Mouse (Mus musculus) lung, embryonic 15.5 days (tissue): ENCODE measurements around the gene Prkag2. TPM values are rescaled to one million over a fixed set of nuclear protein-coding genes. Genes with fewer than 3 reads are reported as not detected.
"Not testable (repeated sequence)": the region's sequence is repeated elsewhere in the genome, so short reads cannot be mapped to it uniquely, and the experiment has no call there.

Source experiments
- ATAC-seq: fragments of 200-750 bp; cut with Nextera tagmentation; 2 replicates; pipeline ENCODE4 v1.8.0; 2017; ENCODE audit warnings: moderate number of reproducible peaks, borderline replicate concordance; ENCODE audit not compliant: low FRiP score, low TSS enrichment; ENCODE audit errors: extremely low read depth
- H3K27ac ChIP-seq: fragments of 300-500 bp; sonication (generic); 2 replicates; pipeline ENCODE4 v1.5.1; 2015; ENCODE audit warnings: moderate library complexity, mild to moderate bottlenecking, inconsistent platforms
- H3K27me3 ChIP-seq: fragments of 300-500 bp; sonication (generic); 2 replicates; pipeline ENCODE4 v1.6.1; 2015; ENCODE audit warnings: inconsistent platforms
- H3K36me3 ChIP-seq: fragments of 300-500 bp; sonication (generic); 2 replicates; pipeline ENCODE4 v1.6.1; 2015; ENCODE audit warnings: inconsistent platforms
- H3K4me1 ChIP-seq: fragments of 300-500 bp; sonication (generic); 2 replicates; pipeline ENCODE4 v1.6.1; 2015; ENCODE audit warnings: inconsistent platforms
- H3K4me2 ChIP-seq: fragments of 300-500 bp; sonication (generic); 2 replicates; pipeline ENCODE4 v1.6.1; 2015; ENCODE audit warnings: inconsistent platforms, mild to moderate bottlenecking, moderate library complexity
- H3K4me3 ChIP-seq: fragments of 300-500 bp; sonication (generic); 2 replicates; pipeline ENCODE4 v1.5.1; 2015; ENCODE audit warnings: mild to moderate bottlenecking, inconsistent platforms
- H3K9ac ChIP-seq: fragments of 300-500 bp; sonication (generic); 2 replicates; pipeline ENCODE4 v1.6.1; 2015; ENCODE audit warnings: inconsistent platforms
- H3K9me3 ChIP-seq: fragments of 300-500 bp; sonication (generic); 2 replicates; pipeline ENCODE4 v1.6.1; 2016; ENCODE audit warnings: inconsistent platforms
- WGBS: fragments of 180-500 bp; shearing (Covaris S2); methylation state at CpG from one replicate; pipeline ENCODE4 v1.1.7; 2015; 5-methylcytosine and 5-hydroxymethylcytosine counted together
- polyA plus RNA-seq: library from polyadenylated mRNA; unstranded; fragments of >200 nt; fragmentation: Nextera tagmentation; extraction: Ambion mirVana; gene quantifications from 2 replicates; pipeline ENCODE4 v1.2.1, GENCODE M21; 2015

Prkag2 gene
- polyA plus RNA-seq, 1 experiment from 2014 or later, result 30.2 TPM

DNA sequence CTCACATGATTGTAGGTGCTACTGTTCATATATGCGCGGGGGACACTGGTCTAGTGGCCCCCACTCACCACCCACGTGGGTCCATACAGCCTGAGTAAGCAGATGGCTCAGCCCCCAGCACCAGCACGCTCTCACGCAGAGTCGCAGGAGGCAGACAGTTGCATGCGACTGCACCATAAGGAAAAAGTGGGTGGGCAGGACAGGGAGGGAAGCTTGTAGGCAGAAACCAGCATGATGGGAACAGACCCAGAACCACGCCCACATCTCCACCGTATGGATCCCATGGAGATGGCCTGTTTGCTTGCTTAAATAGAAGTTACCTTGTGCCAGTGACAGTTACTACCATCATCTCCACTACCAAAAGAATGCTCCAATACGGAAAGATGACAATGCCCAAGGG lies 15.3 kb downstream of the Prkag2 start:
- Histone ChIP-seq H3K4me1 (peaks cover 13% of the 10 kb centered on the region; the same call in 1 of the 2 replicates), H3K9me3 (no peaks in the 10 kb centered on the region), H3K4me2 (no peak overlapping the region), H3K27me3 (no peaks in the 10 kb centered on the region), H3K4me3 (no peak overlapping the region), H3K27ac (no peak overlapping the region), H3K36me3 (no peaks in the 10 kb centered on the region), H3K9ac (no peak overlapping the region)
- ATAC-seq, result no peak
- WGBS, result 89% methylated on average over 10 of the region's 10 CpGs

DNA sequence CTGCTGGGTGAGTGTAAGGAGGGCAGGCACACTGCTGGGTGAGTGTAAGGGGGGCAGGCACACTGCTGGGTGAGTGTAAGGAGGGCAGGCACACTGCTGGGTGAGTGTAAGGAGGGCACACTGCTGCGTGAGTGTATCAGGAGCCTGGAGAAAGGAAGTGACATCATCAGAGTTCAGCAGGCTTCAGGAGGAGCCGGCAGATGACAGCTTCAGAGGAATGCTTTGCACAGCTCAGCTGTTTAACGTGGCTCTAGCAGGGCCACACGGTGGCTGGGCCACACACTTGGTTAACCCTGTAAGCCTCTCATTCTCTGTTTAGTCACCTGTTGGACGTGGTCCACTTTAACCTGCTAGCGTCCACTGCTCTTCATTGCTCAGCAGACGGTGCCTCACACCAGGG lies 16.6 kb downstream of the Prkag2 start:
- Histone ChIP-seq H3K27ac (no peak overlapping the region), H3K27me3 (no peaks in the 10 kb centered on the region), H3K9me3 (no peaks in the 10 kb centered on the region), H3K4me2 (no peak overlapping the region), H3K36me3 (no peaks in the 10 kb centered on the region), H3K4me3 (no peak overlapping the region), H3K9ac (no peak overlapping the region), H3K4me1 (peaks cover 10% of the 10 kb centered on the region; the same call in 1 of the 2 replicates)
- 31% methylated on average over 7 of the region's 7 CpGs for WGBS
- no peak for ATAC-seq

DNA sequence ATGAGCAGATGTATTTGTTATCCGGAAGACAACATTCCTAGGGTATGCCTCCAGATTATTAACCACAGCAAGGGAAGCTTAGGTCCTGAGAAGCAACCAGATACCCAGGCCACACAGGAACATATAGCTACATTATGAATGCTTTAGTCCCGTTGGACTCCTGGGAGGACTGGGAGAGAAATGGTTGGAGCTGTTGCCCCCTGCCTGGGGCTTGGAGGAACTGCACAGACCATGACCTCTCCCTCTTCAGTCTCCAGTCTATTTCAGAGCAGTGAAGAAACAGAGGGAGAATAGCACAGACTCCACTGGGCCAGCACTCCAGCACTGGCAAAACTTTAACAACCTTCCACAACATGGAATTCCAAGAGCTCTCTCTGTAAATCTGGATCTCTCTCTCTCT lies 17.9 kb downstream of the Prkag2 start:
- ATAC-seq, result no peak; the same call in 1 of the 2 replicates
- 38% methylated on average over 2 of the region's 2 CpGs for WGBS
- H3K4me2 ChIP-seq, result no peak overlapping the region
- no peak overlapping the region for H3K27ac ChIP-seq
- H3K9ac ChIP-seq, result no peak overlapping the region
- peaks cover 10% of the 10 kb centered on the region; the same call in 1 of the 2 replicates for H3K4me1 ChIP-seq
- no peak overlapping the region for H3K4me3 ChIP-seq
- no peaks in the 10 kb centered on the region for H3K36me3 ChIP-seq
- no peaks in the 10 kb centered on the region for H3K27me3 ChIP-seq
- no peaks in the 10 kb centered on the region for H3K9me3 ChIP-seq

DNA sequence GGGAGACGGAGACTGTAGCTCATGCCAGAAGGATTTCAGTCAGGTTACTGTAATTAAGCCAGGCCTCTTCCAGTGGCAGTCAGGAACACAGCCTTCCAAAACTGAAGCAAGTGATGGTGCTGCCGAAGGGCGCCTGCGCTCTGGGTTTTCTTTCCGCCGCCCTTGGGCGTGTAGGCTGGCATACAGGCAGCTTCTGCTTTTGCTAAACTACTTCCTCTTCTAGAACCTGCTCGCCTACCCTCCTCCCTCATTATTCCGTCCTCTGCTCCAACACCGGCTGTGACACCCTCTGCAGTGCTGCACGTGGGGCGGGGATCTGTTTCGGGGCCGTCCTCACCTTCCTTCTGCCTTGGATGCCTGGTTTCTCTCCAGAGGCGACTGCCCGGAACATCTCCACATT lies 18.9 kb downstream of the Prkag2 start:
- H3K27ac ChIP-seq, result no peak overlapping the region
- H3K4me1 ChIP-seq, result peaks cover 7% of the 10 kb centered on the region; the same call in 1 of the 2 replicates
- 66% methylated on average over 16 of the region's 16 CpGs for WGBS
- no peaks in the 10 kb centered on the region for H3K36me3 ChIP-seq
- no peaks in the 10 kb centered on the region for H3K9me3 ChIP-seq
- H3K27me3 ChIP-seq, result no peaks in the 10 kb centered on the region
- no peak overlapping the region for H3K9ac ChIP-seq
- H3K4me3 ChIP-seq, result no peak overlapping the region
- no peak for ATAC-seq
- H3K4me2 ChIP-seq, result no peak overlapping the region

DNA sequence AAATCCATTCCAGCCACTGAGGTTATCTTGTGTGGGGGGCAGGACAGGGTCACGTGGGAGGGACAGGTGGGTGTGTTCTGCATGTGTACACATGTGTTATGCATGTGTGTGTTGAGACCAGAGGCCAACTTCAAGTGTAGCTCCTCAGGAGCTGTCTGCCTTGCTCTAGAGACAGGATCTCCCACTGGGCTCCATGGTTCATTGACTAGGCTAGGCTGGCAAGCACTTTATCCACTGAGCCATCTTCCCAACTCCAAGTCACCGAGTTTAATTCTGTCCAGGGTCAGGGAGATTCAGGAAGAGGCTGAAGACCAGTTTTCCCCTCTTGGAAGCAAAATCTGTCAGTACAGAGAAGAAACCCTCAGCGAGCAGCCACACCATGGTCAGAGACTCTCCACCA lies 19.4 kb downstream of the Prkag2 start:
- Histone ChIP-seq H3K4me1 (peaks cover 2% of the 10 kb centered on the region; the same call in 1 of the 2 replicates), H3K9ac (no peak overlapping the region), H3K36me3 (no peaks in the 10 kb centered on the region), H3K4me3 (no peak overlapping the region), H3K27ac (no peak overlapping the region), H3K4me2 (no peak overlapping the region), H3K9me3 (no peaks in the 10 kb centered on the region), H3K27me3 (no peaks in the 10 kb centered on the region)
- 64% methylated on average over 3 of the region's 3 CpGs for WGBS
- no peak for ATAC-seq

DNA sequence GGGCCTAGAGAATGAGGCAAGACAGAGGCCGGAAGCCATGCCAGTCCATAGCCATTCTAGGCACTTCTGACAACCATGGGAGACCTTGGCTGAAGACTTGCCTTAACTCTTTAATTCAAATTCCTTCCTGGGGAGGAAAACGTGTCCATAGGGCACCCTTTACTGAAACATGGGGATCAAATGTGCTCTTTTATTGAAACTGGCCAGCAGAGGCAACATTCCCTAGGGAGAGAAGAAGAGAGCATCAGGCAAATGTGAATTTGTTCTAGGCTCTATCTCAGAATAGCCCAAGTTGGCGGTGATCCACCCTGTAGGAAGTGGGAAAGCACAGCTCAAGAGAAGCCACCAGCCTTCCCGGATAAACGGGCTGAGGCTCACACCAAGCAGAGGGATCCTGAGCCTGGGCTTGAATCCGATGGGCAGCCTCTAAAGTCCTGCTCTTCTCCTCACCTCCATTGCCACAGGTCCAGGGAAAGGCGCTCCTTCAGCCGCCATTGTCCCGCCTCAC lies 19.9 kb downstream of the Prkag2 start:
- Histone ChIP-seq H3K9me3 (no peaks in the 10 kb centered on the region), H3K27ac (no peak overlapping the region), H3K27me3 (no peaks in the 10 kb centered on the region), H3K36me3 (no peaks in the 10 kb centered on the region), H3K4me3 (no peak overlapping the region), H3K9ac (no peak overlapping the region), H3K4me2 (no peak overlapping the region), H3K4me1 (no peaks in the 10 kb centered on the region)
- no peak for ATAC-seq
- WGBS, result 86% methylated on average over 9 of the region's 9 CpGs

DNA sequence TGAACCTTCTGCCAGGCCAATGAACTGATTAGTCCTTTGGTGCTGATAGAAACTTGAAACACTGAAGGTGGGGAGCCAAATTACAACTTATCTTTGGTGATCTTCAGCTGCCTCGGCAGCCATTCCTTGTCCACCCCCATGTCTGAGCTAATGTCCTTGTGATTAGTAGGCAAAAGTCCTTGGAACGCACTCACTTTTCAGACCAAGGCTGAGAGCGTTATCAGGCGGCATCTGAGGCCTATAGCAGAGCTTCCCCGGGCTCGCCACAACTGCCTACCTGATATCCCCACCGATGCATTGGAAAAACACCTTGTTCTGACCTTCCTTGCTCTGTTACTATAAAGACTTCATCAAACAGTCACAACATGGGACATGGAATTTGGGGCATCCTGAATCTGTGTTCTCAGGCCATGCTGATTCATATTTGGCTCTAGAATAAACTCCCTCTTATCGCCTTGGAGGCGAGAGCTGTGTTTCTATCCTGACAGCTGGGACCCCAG lies 20.6 kb downstream of the Prkag2 start:
- ATAC-seq, result no peak
- no peaks in the 10 kb centered on the region for H3K4me1 ChIP-seq
- no peak overlapping the region for H3K4me2 ChIP-seq
- H3K9ac ChIP-seq, result no peak overlapping the region
- H3K4me3 ChIP-seq, result no peak overlapping the region
- H3K36me3 ChIP-seq, result no peaks in the 10 kb centered on the region
- H3K27me3 ChIP-seq, result no peaks in the 10 kb centered on the region
- no peak overlapping the region for H3K27ac ChIP-seq
- WGBS, result 83% methylated on average over 9 of the region's 9 CpGs
- H3K9me3 ChIP-seq, result no peaks in the 10 kb centered on the region

DNA sequence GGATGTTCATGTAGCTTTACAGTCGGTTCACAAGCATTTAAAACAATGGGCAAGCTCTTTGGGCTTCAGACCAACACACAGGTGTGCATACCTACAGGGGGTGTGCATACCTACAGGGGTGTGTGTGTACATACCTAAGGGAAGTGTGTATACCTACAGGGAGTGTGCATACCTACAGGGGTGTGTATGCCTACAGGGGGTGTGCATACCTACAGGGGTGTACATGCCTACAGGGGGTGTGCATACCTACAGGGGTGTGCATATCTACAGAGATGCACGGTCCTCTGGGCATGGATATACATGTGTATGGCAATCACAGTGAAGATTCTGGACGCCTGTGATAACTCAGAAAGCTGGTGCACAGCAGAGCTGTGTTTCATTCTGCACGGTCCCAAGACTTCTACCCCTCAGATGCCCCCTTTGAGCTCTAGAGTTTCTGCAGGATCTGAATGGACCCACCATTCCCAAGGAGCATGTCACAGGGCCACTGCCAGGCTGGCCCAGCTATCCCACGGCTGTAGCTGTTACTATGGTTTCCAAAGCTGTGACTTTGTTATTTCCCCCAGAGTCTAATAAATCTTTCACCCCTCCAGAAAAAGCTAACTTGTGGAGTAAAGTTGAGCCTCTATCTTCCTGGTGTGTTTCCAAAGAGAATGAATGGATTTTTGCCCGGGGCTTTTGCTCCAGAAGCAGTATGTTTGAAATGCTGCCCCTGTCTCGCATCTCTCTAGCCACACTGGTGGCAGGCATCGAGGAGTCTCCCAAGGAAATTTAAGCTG lies 22.4 kb downstream of the Prkag2 start:
- H3K4me3 ChIP-seq, result no peak overlapping the region
- 64% methylated on average over 8 of the region's 8 CpGs for WGBS
- no peak overlapping the region for H3K27ac ChIP-seq
- no peak for ATAC-seq
- no peak overlapping the region for H3K9ac ChIP-seq
- H3K36me3 ChIP-seq, result no peaks in the 10 kb centered on the region
- no peaks in the 10 kb centered on the region for H3K27me3 ChIP-seq
- H3K4me1 ChIP-seq, result no peaks in the 10 kb centered on the region
- H3K9me3 ChIP-seq, result no peaks in the 10 kb centered on the region
- H3K4me2 ChIP-seq, result no peak overlapping the region

DNA sequence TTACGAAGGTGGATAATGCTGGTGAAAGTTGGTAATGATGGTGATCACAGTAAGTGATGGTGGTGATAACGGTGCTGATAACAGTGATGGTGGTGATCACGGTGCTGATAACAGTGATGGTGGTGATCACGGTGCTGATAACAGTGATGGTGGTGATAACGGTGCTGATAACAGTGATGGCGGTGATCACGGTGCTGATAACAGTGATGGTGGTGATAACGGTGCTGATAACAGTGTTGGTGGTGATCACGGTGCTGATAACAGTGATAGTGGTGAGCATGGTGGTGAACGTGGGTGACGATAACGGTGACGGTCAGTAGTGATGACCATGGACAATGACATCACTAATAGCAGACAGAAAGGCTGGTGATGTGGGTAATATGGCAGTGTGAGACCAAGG lies 23.2 kb downstream of the Prkag2 start:
- not testable (repeated sequence) for H3K27me3 ChIP-seq, H3K36me3 ChIP-seq, H3K4me3 ChIP-seq, ATAC-seq, H3K9ac ChIP-seq, H3K4me2 ChIP-seq, H3K4me1 ChIP-seq, H3K9me3 ChIP-seq, H3K27ac ChIP-seq
- WGBS, result 86% methylated on average over 13 of the region's 13 CpGs

DNA sequence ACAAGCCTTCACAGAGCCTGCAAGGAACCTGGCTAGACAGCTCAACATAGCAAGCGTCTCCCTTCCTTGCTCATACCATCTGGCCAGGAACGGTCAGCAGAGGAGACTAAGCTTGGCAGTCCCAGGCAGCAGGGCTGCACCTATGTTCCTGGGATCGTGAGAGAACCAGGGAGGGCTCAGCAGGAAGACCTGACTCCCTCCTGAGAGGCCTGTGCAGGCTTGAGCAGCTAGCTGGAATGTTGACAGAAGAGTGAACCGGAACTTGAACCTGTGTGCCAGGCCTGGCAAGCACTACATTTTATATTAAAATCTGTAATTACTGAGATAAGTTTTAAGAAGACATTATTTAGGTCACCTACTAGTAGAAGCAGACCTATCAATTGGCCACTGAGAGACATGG lies 24.8 kb downstream of the Prkag2 start:
- H3K9me3 ChIP-seq, result no peaks in the 10 kb centered on the region
- H3K4me3 ChIP-seq, result no peak overlapping the region
- H3K9ac ChIP-seq, result no peak overlapping the region
- H3K4me2 ChIP-seq, result no peak overlapping the region
- H3K27me3 ChIP-seq, result no peaks in the 10 kb centered on the region
- ATAC-seq, result no peak
- no peak overlapping the region for H3K27ac ChIP-seq
- no peaks in the 10 kb centered on the region for H3K36me3 ChIP-seq
- WGBS, result 70% methylated on average over 4 of the region's 4 CpGs
- H3K4me1 ChIP-seq, result no peaks in the 10 kb centered on the region

DNA sequence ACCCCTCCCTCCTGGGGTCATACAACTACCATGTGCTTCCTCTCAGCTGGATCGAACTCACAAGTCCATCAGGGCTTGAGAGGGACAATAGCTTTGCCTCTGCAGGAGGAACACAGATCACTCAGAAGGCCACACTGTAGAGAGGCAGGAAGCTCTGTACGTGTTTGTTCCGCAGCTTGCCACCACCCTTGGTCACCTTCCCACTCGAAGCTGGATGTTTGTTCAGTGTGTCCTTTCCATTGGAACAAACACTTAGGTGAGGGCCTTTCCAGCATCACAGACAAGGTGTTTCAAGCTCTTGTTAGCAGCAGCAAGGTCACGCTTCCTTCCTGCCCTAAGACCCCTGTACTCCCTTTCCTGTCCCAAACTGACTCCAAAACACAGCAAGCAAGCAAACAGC lies 30.6 kb downstream of the Prkag2 start:
- 41% methylated on average over 5 of the region's 5 CpGs for WGBS
- H3K9ac ChIP-seq, result no peak overlapping the region
- no peaks in the 10 kb centered on the region for H3K36me3 ChIP-seq
- no peak for ATAC-seq
- no peak overlapping the region for H3K4me2 ChIP-seq
- no peaks in the 10 kb centered on the region for H3K27me3 ChIP-seq
- H3K4me1 ChIP-seq, result peaks cover 49% of the 10 kb centered on the region
- H3K27ac ChIP-seq, result peak overlapping the region; percentile 7; the same call in 1 of the 2 replicates
- H3K9me3 ChIP-seq, result no peaks in the 10 kb centered on the region
- no peak overlapping the region for H3K4me3 ChIP-seq

DNA sequence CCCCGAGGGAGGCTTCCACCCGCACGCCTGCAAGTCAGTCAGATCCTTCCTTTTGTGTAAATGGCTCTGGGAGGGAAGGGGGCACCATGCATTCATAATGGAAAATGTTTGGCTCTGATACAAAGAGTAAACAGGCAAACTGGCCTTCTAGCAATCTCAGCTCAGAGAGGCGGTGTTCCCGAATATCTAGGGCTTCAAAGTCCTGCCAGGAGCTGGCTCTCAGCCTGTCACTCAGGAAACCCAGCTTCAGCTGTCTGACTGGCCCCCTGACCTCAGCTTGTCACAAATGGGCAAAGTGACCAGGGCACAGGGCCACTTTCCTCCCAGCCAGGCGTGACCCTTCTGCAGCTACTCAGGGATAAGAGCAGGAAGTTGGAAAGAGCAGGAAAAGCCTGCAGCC lies 33.3 kb downstream of the Prkag2 start:
- no peak overlapping the region for H3K4me3 ChIP-seq
- ATAC-seq, result peak; percentile 17; the same call in 1 of the 2 replicates
- peak overlapping the region; percentile 82 for H3K27ac ChIP-seq
- no peaks in the 10 kb centered on the region for H3K9me3 ChIP-seq
- H3K4me1 ChIP-seq, result peaks cover 51% of the 10 kb centered on the region
- H3K9ac ChIP-seq, result no peak overlapping the region
- no peaks in the 10 kb centered on the region for H3K27me3 ChIP-seq
- no peaks in the 10 kb centered on the region for H3K36me3 ChIP-seq
- 7% methylated on average over 6 of the region's 6 CpGs for WGBS
- H3K4me2 ChIP-seq, result peak overlapping the region; percentile 9; the same call in 1 of the 2 replicates
